Mouse (Mus musculus) liver, embryonic 13.5 days (tissue): ENCODE measurements around the gene Rnf207. TPM values are rescaled to one million over a fixed set of nuclear protein-coding genes. Genes with fewer than 3 reads are reported as not detected.

Experiments
- ATAC-seq: fragments of 200-750 bp; cut with Nextera tagmentation; 2 replicates; pipeline ENCODE4 v1.8.0; 2017; ENCODE audit warnings: low read depth, mild to moderate bottlenecking, moderate number of reproducible peaks, moderate library complexity
- DNase-seq: peaks from one replicate; pipeline ENCODE4 v3.0.0; 2022
- H3K27ac ChIP-seq: fragments of 300-500 bp; sonication (generic); 2 replicates; pipeline ENCODE4 v1.5.1; 2015; ENCODE audit warnings: moderate library complexity, mild to moderate bottlenecking, inconsistent platforms
- H3K27me3 ChIP-seq: fragments of 300-500 bp; sonication (generic); 2 replicates; pipeline ENCODE4 v1.6.1; 2015; ENCODE audit warnings: mild to moderate bottlenecking, inconsistent platforms
- H3K36me3 ChIP-seq: fragments of 300-500 bp; sonication (generic); 2 replicates; pipeline ENCODE4 v1.6.1; 2015; ENCODE audit warnings: mild to moderate bottlenecking, inconsistent platforms
- H3K4me1 ChIP-seq: fragments of 300-500 bp; sonication (generic); replicated peaks from 2 replicates; pipeline ENCODE4 v1.6.1; 2015; ENCODE audit warnings: inconsistent platforms
- H3K4me2 ChIP-seq: fragments of 300-500 bp; sonication (generic); 2 replicates; pipeline ENCODE4 v1.6.1; 2015; ENCODE audit warnings: inconsistent platforms, mild to moderate bottlenecking, moderate library complexity
- H3K4me3 ChIP-seq: fragments of 300-500 bp; sonication (generic); replicated peaks from 2 replicates; pipeline ENCODE4 v1.5.1; 2015; ENCODE audit warnings: mild to moderate bottlenecking, inconsistent platforms
- H3K9ac ChIP-seq: fragments of 300-500 bp; sonication (generic); 2 replicates; pipeline ENCODE4 v1.6.1; 2015; ENCODE audit warnings: mild to moderate bottlenecking, inconsistent platforms
- H3K9me3 ChIP-seq: fragments of 300-500 bp; sonication (generic); replicated peaks from 2 replicates; pipeline ENCODE4 v1.6.1; 2016; ENCODE audit warnings: inconsistent platforms
- WGBS: fragments of 180-500 bp; shearing (Covaris S2); methylation state at CpG from one replicate; pipeline ENCODE4 v1.1.7; 2015; ENCODE audit not compliant: insufficient replicate concordance; 5-methylcytosine and 5-hydroxymethylcytosine counted together
- polyA plus RNA-seq: library from polyadenylated mRNA; unstranded; fragments of >200 nt; fragmentation: Nextera tagmentation; extraction: Ambion mirVana; gene quantifications from 2 replicates; pipeline ENCODE4 v1.2.1, GENCODE M21; 2015

The Rnf207 gene
- polyA plus RNA-seq, 1 experiment from 2014 or later = 0.31 TPM

GRCm38 (mm10) chr4:152325574-152326411 is 7.0 kb upstream of the Rnf207 start, which contains the start of gene Rpl22:
TSS of gene Rpl22 (plus strand) at chr4:152325742.
- Histone ChIP-seq H3K4me1 (peaks cover 40% of the 10 kb centered on the region), H3K4me3 (peak within 1 kb of the TSS; percentile 84), H3K27ac (peak within 1 kb of the TSS; percentile 80), H3K27me3 (no peaks in the 10 kb centered on the region), H3K36me3 (peaks cover 34% of the 10 kb centered on the region), H3K4me2 (peak within 1 kb of the TSS; percentile 91), H3K9ac (peak within 1 kb of the TSS; percentile 89), H3K9me3 (no peaks in the 10 kb centered on the region)
- ATAC-seq (peak; percentile 94), DNase-seq (peak; percentile 94)
- WGBS = under 1% methylated on average over 70 of the region's 70 CpGs

- Histone ChIP-seq H3K9me3 (no peaks in the 10 kb centered on the region), H3K4me1 (peaks cover 40% of the 10 kb centered on the region), H3K4me2 (peak overlapping the region; percentile 91), H3K27ac (no peak overlapping the region), H3K36me3 (peaks cover 25% of the 10 kb centered on the region), H3K27me3 (no peaks in the 10 kb centered on the region), H3K4me3 (peak overlapping the region; percentile 84), H3K9ac (peak overlapping the region; percentile 52)
- DNase-seq (no peak), ATAC-seq (peak; percentile 46)
- 43% methylated on average over 16 of the region's 16 CpGs for WGBS
Measured at GRCm38 (mm10) chr4:152324641-152325562, 6.1 kb upstream of the Rnf207 start.

- ATAC-seq (no peak), DNase-seq (no peak)
Measured at GRCm38 (mm10) chr4:152321464-152321863, 2.7 kb upstream of the Rnf207 start.

GRCm38 (mm10) chr4:152317631-152318033 is 1.2 kb downstream of the Rnf207 start:
- no peak overlapping the region for H3K4me2 ChIP-seq
- no peak overlapping the region for H3K27ac ChIP-seq
- peaks cover 21% of the 10 kb centered on the region for H3K4me1 ChIP-seq

More at GRCm38 (mm10) chr4:152321464-152321863, 2.7 kb upstream of the Rnf207 start:
- Histone ChIP-seq H3K27ac (no peak overlapping the region), H3K4me2 (no peak overlapping the region), H3K4me1 (peaks cover 19% of the 10 kb centered on the region), H3K4me3 (no peak overlapping the region), H3K9me3 (no peaks in the 10 kb centered on the region), H3K27me3 (peaks cover 26% of the 10 kb centered on the region), H3K9ac (no peak overlapping the region), H3K36me3 (no peaks in the 10 kb centered on the region)
- WGBS = 50% methylated on average over 5 of the region's 5 CpGs

GRCm38 (mm10) chr4:152315498-152316213 is 3.1 kb downstream of the Rnf207 start:
- Histone ChIP-seq H3K9me3 (no peaks in the 10 kb centered on the region), H3K4me1 (peaks cover 29% of the 10 kb centered on the region), H3K27ac (no peak overlapping the region), H3K4me2 (peak overlapping the region; percentile 44), H3K27me3 (peaks cover 84% of the 10 kb centered on the region), H3K36me3 (no peaks in the 10 kb centered on the region), H3K4me3 (peak overlapping the region; percentile 12; the same call in 1 of the 2 replicates), H3K9ac (no peak overlapping the region)
- 2% methylated on average over 43 of the region's 43 CpGs for WGBS
- ATAC-seq (no peak), DNase-seq (no peak)

More at GRCm38 (mm10) chr4:152317631-152318033, 1.2 kb downstream of the Rnf207 start:
- ATAC-seq = no peak
- no peak for DNase-seq
- Histone ChIP-seq H3K36me3 (no peaks in the 10 kb centered on the region), H3K9me3 (no peaks in the 10 kb centered on the region), H3K9ac (no peak overlapping the region), H3K4me3 (no peak overlapping the region), H3K27me3 (peaks cover 65% of the 10 kb centered on the region)
- 70% methylated on average over 6 of the region's 6 CpGs for WGBS

- Histone ChIP-seq H3K9me3 (no peaks in the 10 kb centered on the region), H3K4me3 (no peak overlapping the region), H3K4me1 (peaks cover 29% of the 10 kb centered on the region), H3K4me2 (no peak overlapping the region), H3K27ac (no peak overlapping the region), H3K36me3 (no peaks in the 10 kb centered on the region), H3K9ac (no peak overlapping the region), H3K27me3 (peaks cover 92% of the 10 kb centered on the region)
- no peak for ATAC-seq
- DNase-seq = no peak
Measured at GRCm38 (mm10) chr4:152313934-152314333, 4.9 kb downstream of the Rnf207 start.

- Histone ChIP-seq H3K4me2 (peak overlapping the region; percentile 56), H3K4me3 (peak overlapping the region; percentile 31), H3K27ac (no peak overlapping the region), H3K36me3 (no peaks in the 10 kb centered on the region; the same call in 1 of the 2 replicates), H3K9me3 (no peaks in the 10 kb centered on the region), H3K4me1 (peaks cover 22% of the 10 kb centered on the region), H3K9ac (no peak overlapping the region), H3K27me3 (peaks cover 85% of the 10 kb centered on the region)
- ATAC-seq = no peak
- 1% methylated on average over 29 of the region's 29 CpGs for WGBS
- DNase-seq = no peak
Measured at GRCm38 (mm10) chr4:152313211-152313632, 5.6 kb downstream of the Rnf207 start.

- peaks cover 74% of the 10 kb centered on the region for H3K27me3 ChIP-seq
- peak overlapping the region; percentile 56 for H3K4me2 ChIP-seq
- 2% methylated on average over 14 of the region's 14 CpGs for WGBS
- peak overlapping the region; percentile 31; the same call in 1 of the 2 replicates for H3K4me3 ChIP-seq
- no peak overlapping the region for H3K9ac ChIP-seq
- no peaks in the 10 kb centered on the region; the same call in 1 of the 2 replicates for H3K36me3 ChIP-seq
- H3K9me3 ChIP-seq = no peaks in the 10 kb centered on the region
- no peak overlapping the region for H3K27ac ChIP-seq
- H3K4me1 ChIP-seq = peaks cover 22% of the 10 kb centered on the region
- DNase-seq (no peak), ATAC-seq (0 out of 2 replicates have a peak, but pooled peaks have one; percentile 6)
Measured at GRCm38 (mm10) chr4:152312186-152312585, 6.6 kb downstream of the Rnf207 start.

GRCm38 (mm10) chr4:152307542-152307941 is 11.3 kb downstream of the Rnf207 start:
- H3K4me3 ChIP-seq = no peak overlapping the region
- H3K36me3 ChIP-seq = peaks cover 31% of the 10 kb centered on the region
- no peaks in the 10 kb centered on the region for H3K9me3 ChIP-seq
- no peak overlapping the region for H3K4me2 ChIP-seq
- no peak overlapping the region for H3K9ac ChIP-seq
- peaks cover 7% of the 10 kb centered on the region for H3K4me1 ChIP-seq
- 79% methylated on average over 9 of the region's 9 CpGs for WGBS
- H3K27ac ChIP-seq = no peak overlapping the region
- peaks cover 28% of the 10 kb centered on the region for H3K27me3 ChIP-seq
- DNase-seq (no peak), ATAC-seq (no peak)

GRCm38 (mm10) chr4:152305991-152306390 is 12.8 kb downstream of the Rnf207 start:
- WGBS = 61% methylated on average over 6 of the region's 6 CpGs
- H3K36me3 ChIP-seq = peaks cover 44% of the 10 kb centered on the region

More at GRCm38 (mm10) chr4:152305991-152306390, 12.8 kb downstream of the Rnf207 start:
- Histone ChIP-seq H3K9me3 (no peaks in the 10 kb centered on the region), H3K4me1 (no peaks in the 10 kb centered on the region), H3K4me3 (no peak overlapping the region), H3K4me2 (no peak overlapping the region), H3K27ac (no peak overlapping the region), H3K9ac (no peak overlapping the region), H3K27me3 (peaks cover 12% of the 10 kb centered on the region)
- no peak for ATAC-seq
- DNase-seq = no peak
